Mouse (Mus musculus) urinary bladder, postnatal 4 days (tissue): ENCODE measurements at regions not wholly inside any gene's neighbourhood (a gene's known extent, or its start where the extent isn't known, plus 50 kb on each side); places are given as distances from the start of the nearest gene placed in this dataset.
A peak's percentile ranks its signal among the peaks of the same experiment; 100 is the strongest.

Experiments
- DNase-seq, 2 experiments: peaks; one replicate each; pipeline ENCODE4 v3.0.0; 2021 to 2022; ENCODE audit warnings: low spot score in 2 of 2

DNA sequence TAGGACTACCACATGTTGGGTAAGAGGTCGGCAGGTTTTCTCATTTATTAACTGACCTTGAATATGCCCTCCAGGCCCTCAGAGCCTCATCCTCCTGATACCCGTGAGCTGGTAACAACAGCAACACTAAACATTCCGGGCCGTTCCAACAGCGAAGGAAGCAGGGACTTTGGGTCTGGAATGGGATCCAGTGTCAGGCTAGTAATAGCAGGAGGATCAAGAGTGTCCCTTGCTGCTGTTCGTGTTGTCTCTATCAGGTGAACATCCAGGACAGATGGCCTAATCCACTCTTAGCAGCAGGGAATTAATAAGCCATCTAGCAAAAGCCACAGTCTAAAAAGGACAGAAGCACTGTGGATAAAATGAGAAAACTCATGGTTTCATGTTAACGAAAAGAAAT, 106.7 kb downstream of the Cpeb2 start:
- DNase-seq: no peak

DNA sequence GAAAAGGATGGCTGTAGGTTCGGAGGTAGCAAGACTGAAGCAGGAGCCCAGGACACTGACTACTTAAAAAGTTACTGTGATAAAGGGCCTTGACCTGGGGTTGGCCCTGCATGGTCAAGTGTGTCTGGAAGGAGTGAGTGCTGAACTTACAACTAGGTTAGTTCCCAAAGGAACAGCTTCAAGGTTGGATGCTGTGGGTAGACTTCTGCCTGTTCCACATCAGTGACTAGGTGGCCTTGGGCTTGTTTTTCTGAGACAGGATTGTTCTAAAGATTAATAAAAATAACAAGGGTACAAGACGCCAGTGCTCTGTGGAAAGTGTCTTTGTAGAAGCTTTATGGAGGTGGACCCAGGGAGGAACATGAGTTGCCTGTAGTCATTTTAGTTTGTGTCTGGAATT, 108.5 kb downstream of the Cpeb2 start:
- DNase-seq: no peak

- no peak for DNase-seq
Observed at GRCm38 (mm10) chr5:43344441-43344840, 111.5 kb downstream of the Cpeb2 start.

GRCm38 (mm10) chr5:43350987-43351386, 118.0 kb downstream of the Cpeb2 start:
- DNase-seq: no peak

- no peak for DNase-seq
Observed at GRCm38 (mm10) chr5:43353021-43353990, 120.3 kb downstream of the Cpeb2 start.

GRCm38 (mm10) chr5:43354351-43354942, 121.5 kb downstream of the Cpeb2 start:
- no peak for DNase-seq

- DNase-seq: peak; percentile 75 to 85
Observed at GRCm38 (mm10) chr5:43355026-43355580, 122.1 kb downstream of the Cpeb2 start.

DNA sequence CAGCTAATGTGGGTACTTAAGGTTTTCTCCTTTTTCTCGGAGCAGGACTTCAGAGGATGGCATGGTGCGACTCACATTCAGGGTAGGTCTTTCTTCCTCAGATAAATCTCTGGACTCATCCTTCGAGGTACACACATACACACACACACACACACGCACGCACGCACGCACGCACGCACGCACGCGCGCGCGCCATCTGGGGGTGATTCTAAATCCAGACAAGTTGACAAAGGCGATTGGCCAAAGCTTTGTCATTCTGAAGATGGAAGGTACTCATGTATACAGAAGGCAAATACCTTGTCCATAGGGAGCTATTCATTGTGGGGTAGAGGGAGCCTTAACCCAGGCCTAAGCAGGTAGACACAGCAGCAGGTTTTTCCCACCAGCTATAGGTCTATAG, 122.9 kb downstream of the Cpeb2 start:
- no peak for DNase-seq

DNA sequence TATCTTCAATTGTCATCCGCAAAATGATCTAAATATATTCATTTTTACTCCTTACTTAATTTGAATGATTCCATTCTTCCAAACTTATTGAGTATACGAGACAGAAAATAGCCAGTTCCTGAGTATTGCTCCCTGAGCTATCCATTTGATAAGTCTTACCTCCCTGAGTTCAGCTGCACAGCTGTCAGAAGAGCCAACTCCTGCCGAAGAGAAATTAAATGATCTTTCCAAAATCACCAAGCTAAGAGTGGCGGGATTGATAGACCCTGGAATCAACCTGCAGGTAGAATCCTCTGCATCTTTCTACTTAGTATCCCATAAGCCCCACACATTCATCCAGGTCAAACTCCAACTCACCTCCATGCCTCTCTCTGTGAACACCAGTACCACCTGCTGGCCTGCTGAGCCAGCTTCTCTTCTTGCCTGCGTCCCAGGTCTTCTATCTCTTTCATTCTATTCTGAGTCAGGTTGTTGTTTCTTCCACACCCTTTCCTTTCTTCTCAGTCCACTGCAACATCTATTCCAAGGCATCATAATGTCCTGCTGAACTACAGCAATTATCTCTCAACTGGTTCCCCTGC, 124.2 kb downstream of the Cpeb2 start:
- DNase-seq: no peak

DNA sequence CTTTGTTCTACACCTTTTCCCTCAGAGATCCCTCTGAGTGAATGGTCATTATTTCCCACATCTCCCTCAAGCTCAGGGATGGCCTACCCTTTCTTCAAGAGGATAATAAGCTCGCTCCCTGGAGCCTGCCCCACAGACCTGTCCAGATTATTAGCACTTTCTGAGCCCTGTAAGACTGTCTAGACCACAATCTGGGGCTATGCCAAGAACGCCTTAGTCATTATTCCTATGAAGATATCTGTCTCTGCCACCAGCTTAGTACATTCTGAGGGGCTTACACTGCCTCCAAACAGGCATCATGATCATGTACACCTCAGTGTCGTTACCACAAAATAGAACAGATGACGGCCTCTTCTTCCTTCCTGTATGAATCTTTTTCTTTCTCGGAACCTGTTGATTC, 124.9 kb downstream of the Cpeb2 start:
- DNase-seq: no peak

DNA sequence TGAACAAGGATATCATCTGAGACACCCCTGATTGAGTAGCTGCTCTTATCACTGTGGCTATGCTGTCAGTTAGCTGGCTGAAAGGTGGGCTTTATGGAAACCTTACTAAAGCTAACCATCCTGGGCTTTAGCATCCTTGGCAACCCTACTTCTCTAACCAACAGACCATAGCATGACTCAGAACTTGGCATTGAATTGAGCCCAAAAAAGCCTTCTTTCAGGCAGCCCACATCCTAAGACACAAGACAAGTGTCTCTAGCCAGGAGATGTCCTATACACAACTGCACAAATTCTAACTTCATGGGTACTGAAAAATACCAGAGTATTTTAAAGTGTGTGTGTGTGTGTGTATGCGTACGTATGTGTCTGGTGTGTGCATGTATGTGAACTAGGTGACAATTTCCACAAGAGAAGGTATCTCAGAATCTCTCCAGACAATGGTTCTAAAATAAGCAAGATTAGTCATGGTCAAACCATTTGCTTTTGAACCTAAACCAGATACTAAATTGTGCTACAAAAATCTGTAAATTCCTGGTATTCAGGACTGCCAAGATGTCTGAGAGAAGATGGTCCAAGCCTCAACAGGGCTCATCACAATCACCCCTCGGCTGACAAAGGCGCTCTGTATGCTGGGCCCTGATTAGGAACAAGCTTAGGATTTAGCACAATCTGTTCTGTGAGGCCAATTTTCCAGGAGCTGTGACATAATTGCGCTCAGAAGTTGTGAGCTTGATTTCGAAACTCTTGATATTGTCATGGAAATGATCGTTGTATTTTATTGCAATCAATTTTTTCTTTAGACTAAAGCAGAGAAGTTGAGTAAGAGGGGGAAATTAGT, 126.2 kb downstream of the Cpeb2 start:
- DNase-seq: no peak

DNA sequence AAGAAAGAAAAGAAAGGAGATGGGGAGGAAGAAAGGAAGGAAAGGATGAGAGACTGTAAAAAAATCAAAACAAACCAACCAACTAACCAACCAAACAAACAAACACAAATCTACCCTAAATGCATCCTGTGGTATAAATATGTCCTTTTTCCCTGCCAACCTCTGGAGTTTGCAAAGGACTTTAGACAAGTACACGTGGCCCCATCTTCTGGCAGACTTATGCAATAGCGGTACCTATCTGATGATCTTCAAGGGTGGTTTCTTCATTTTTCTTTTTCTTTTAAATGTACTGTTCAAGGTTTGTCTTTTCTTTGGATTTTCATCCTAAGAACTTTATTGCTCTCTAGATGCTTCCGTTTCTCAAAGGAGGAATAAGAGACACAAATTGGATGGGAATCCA, 127.3 kb downstream of the Cpeb2 start:
- DNase-seq: no peak

DNA sequence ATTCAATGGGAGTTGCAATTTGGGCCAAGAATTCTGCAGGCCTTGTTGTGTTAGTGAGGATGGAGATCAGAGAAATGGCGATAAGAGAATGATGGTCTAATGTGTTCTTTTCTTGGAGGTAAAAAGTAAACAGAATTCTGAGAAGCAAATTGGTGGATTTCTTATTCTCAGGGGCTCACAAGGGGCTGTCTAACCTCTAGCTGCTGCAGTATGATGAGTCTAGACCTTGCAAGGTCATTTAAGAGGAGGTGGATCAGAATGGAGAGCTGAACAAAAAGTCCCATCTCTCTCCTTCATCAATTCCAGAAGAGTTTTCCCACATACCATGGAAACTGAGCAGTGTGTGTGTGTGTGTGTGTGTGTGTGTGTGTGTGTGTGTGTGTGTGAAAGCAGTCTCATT, 128.1 kb downstream of the Cpeb2 start:
- no peak for DNase-seq

- no peak for DNase-seq
Observed at GRCm38 (mm10) chr5:43372385-43372784, 139.4 kb downstream of the Cpeb2 start.

GRCm38 (mm10) chr5:43384689-43385375, 130.5 kb upstream of the C1qtnf7 start:
- no peak for DNase-seq

GRCm38 (mm10) chr5:43390997-43391396, 124.3 kb upstream of the C1qtnf7 start:
- no peak for DNase-seq

DNA sequence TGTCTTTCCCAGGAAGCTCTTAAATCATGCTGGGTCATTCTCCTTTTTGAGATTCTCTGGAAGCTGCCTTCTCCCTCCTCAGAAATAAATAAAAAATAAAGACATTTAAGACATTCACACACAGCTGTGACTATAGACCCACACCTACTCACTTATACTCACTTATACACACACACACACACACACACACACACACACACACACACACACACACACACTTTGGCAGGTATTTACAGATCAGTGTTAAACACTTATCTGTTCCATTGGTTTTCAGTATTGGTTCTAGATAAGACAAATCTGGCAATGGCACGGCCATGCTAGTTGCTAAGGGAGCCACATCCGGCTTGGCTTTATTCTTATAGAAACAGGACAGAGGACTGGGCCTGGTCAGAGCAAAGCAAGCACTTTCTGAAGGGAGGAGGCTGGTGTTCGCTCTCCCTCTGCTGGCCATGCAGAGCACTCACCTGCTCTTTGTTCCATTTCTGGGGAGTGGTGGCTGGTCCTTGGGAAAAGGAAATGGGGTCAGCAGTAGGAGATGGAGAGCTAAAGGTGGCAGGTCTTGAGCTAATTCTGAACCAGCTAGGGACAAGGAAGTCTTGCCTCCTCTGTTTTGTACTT, 123.8 kb upstream of the C1qtnf7 start:
- peak in 1 of 2 experiments; percentile 22 for DNase-seq

- no peak for DNase-seq
Observed at GRCm38 (mm10) chr5:43392908-43393545, 122.3 kb upstream of the C1qtnf7 start.

GRCm38 (mm10) chr5:43417259-43417658, 98.1 kb upstream of the C1qtnf7 start:
- no peak for DNase-seq
